Comparison of ENCODE assay signal across 8 mouse cellular contexts in the genomic region with DNA sequence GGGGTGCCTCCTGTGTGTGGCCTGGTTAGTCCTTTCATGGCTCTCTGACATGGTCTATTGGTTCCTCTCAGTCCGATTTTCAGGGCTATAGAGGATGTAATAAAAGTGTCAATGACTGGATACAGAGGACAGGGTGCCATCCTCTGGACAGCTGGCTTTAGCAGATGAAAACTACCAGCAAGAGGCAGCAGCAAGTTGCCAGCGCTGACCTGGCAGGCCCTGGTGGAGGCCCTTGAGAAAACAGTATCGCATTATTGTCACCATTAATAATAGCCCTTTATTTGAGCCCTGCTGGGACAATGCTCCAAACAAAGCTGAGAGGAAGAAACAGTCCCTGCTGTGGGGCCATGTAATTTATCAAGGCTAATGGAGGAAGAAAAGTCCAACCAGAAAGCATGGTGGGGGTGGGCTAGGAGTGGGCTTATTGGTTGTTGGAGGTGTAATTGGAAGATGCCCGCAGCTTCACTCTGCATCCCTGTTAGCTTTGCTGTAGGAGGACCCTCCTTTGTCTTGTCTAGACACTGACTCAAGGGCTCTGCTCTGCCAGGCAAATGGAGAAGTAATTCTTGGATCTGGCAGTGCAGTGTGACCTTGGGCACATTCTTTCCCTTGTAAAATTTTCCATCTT.
DNase-seq lines count a peak whose midpoint lies in the region; ATAC-seq and TF ChIP-seq lines count a peak whose summit lies in the region.

No protein-coding gene starts in this region.

- H3K4me2 ChIP-seq in kidney, embryonic 16.5 days (replicated peaks; ENCODE audit: low read depth, low read length): no peak overlapping the region
- no peak overlapping the region for H3K4me2 ChIP-seq in embryonic facial prominence, embryonic 14.5 days (ENCODE audit: low read depth, low read length)
- H3K4me2 ChIP-seq in hindbrain, embryonic 11.5 days (replicated peaks; ENCODE audit: low read depth, low read length): no peak overlapping the region
- no peak overlapping the region for H3K4me2 ChIP-seq in neural tube, embryonic 11.5 days (ENCODE audit: low read depth)
- no peak overlapping the region for H3K4me2 ChIP-seq in liver, postnatal 0 days (ENCODE audit: low read depth, low read length)

- no peaks in the 10 kb centered on the region for H3K36me3 ChIP-seq in kidney, embryonic 16.5 days (ENCODE audit: insufficient read depth, low read length)
- no peaks in the 10 kb centered on the region for H3K36me3 ChIP-seq in embryonic facial prominence, embryonic 14.5 days (ENCODE audit: control insufficient read depth, insufficient read depth, low read length)
- H3K36me3 ChIP-seq in hindbrain, embryonic 11.5 days (ENCODE audit: control insufficient read depth, insufficient read depth, low read length): no peaks in the 10 kb centered on the region
- no peaks in the 10 kb centered on the region for H3K36me3 ChIP-seq in neural tube, embryonic 11.5 days (ENCODE audit: control insufficient read depth, insufficient read depth, low read length)
- H3K36me3 ChIP-seq in liver, postnatal 0 days (replicated peaks; ENCODE audit: insufficient read depth, low read length): no peaks in the 10 kb centered on the region

- WGBS in kidney, embryonic 16.5 days: 15% methylated on average over 4 of the region's 4 CpGs
- 49% methylated on average over 4 of the region's 4 CpGs for WGBS in embryonic facial prominence, embryonic 14.5 days
- WGBS in hindbrain, embryonic 11.5 days: 21% methylated on average over 4 of the region's 4 CpGs
- 10% methylated on average over 4 of the region's 4 CpGs for WGBS in neural tube, embryonic 11.5 days
- 73% methylated on average over 4 of the region's 4 CpGs for WGBS in liver, postnatal 0 days (ENCODE audit: insufficient replicate concordance)

- no peaks in the 10 kb centered on the region for H3K9me3 ChIP-seq in kidney, embryonic 16.5 days (ENCODE audit: low read length)
- H3K9me3 ChIP-seq in embryonic facial prominence, embryonic 14.5 days (ENCODE audit: control insufficient read depth, low read length): no peaks in the 10 kb centered on the region
- H3K9me3 ChIP-seq in hindbrain, embryonic 11.5 days (ENCODE audit: control insufficient read depth, low read length): no peaks in the 10 kb centered on the region
- H3K9me3 ChIP-seq in neural tube, embryonic 11.5 days (ENCODE audit: control insufficient read depth, low read length): no peaks in the 10 kb centered on the region
- H3K9me3 ChIP-seq in liver, postnatal 0 days (ENCODE audit: low read length): no peaks in the 10 kb centered on the region

- TF ChIP-seq EP300 in liver, postnatal 0 days (IDR thresholded peaks at IDR 0.05; ENCODE audit: low read depth): no peak

- TF ChIP-seq CTCF in liver, postnatal 0 days (IDR thresholded peaks at IDR 0.05; ENCODE audit: low read depth): no peak

- DNase-seq in kidney, adult 8-10 months: no peak
- DNase-seq in embryonic facial prominence, embryonic 14.5 days (ENCODE audit: low spot score): no peak
- DNase-seq in hindbrain, embryonic 11.5 days (ENCODE audit: low spot score): peak; percentile 70
- peak; percentile 72 for DNase-seq in neural tube, embryonic 11.5 days (ENCODE audit: low spot score)
- DNase-seq in liver, postnatal 0 days: no peak
- DNase-seq in lung, postnatal 25 days (ENCODE audit: low spot score): no peak
- DNase-seq in thymus, postnatal 14 days: no peak

- no peak overlapping the region for H3K9ac ChIP-seq in kidney, embryonic 16.5 days (replicated peaks; ENCODE audit: low read length)
- H3K9ac ChIP-seq in embryonic facial prominence, embryonic 14.5 days (ENCODE audit: low read depth, low read length): no peak overlapping the region
- no peak overlapping the region for H3K9ac ChIP-seq in hindbrain, embryonic 11.5 days (ENCODE audit: low read depth, low read length)
- no peak overlapping the region for H3K9ac ChIP-seq in neural tube, embryonic 11.5 days (ENCODE audit: low read length)
- no peak overlapping the region for H3K9ac ChIP-seq in liver, postnatal 0 days (replicated peaks)

- ATAC-seq in kidney, embryonic 16.5 days (ENCODE audit: low FRiP score, low TSS enrichment): peak; percentile 42
- peak; percentile 34; the same call in 1 of the 2 replicates for ATAC-seq in embryonic facial prominence, embryonic 14.5 days (ENCODE audit: low read depth)
- ATAC-seq in hindbrain, embryonic 11.5 days (ENCODE audit: low FRiP score): peak; percentile 88
- peak; percentile 84 for ATAC-seq in neural tube, embryonic 11.5 days (ENCODE audit: insufficient read depth, low FRiP score, low TSS enrichment)
- no peak for ATAC-seq in liver, postnatal 0 days

- H3K27ac ChIP-seq in kidney, embryonic 16.5 days (ENCODE audit: low read length): no peak overlapping the region
- no peak overlapping the region for H3K27ac ChIP-seq in embryonic facial prominence, embryonic 14.5 days (replicated peaks; ENCODE audit: low read depth, low read length)
- H3K27ac ChIP-seq in hindbrain, embryonic 11.5 days (ENCODE audit: low read depth, low read length): peak overlapping the region; percentile 64; the same call in 1 of the 2 replicates
- 0 out of 2 replicates have a peak overlapping the region, but pooled peaks have one; percentile 4 for H3K27ac ChIP-seq in neural tube, embryonic 11.5 days (ENCODE audit: low read depth, low read length)
- no peak overlapping the region for H3K27ac ChIP-seq in liver, postnatal 0 days (ENCODE audit: low read depth)

- peaks cover 18% of the 10 kb centered on the region; the same call in 1 of the 2 replicates for H3K4me1 ChIP-seq in kidney, embryonic 16.5 days (ENCODE audit: insufficient read depth, low read length)
- peaks cover 33% of the 10 kb centered on the region for H3K4me1 ChIP-seq in embryonic facial prominence, embryonic 14.5 days (ENCODE audit: control insufficient read depth, insufficient read depth, low read length)
- H3K4me1 ChIP-seq in hindbrain, embryonic 11.5 days (replicated peaks; ENCODE audit: control insufficient read depth, insufficient read depth, low read length): peaks cover 3% of the 10 kb centered on the region; the same call in 1 of the 2 replicates
- peaks cover 24% of the 10 kb centered on the region for H3K4me1 ChIP-seq in neural tube, embryonic 11.5 days (ENCODE audit: control insufficient read depth, insufficient read depth, low read length)
- H3K4me1 ChIP-seq in liver, postnatal 0 days (ENCODE audit: insufficient read depth): no peaks in the 10 kb centered on the region

- no peaks in the 10 kb centered on the region for H3K27me3 ChIP-seq in kidney, embryonic 16.5 days (ENCODE audit: insufficient read depth, low read length)
- H3K27me3 ChIP-seq in embryonic facial prominence, embryonic 14.5 days (replicated peaks; ENCODE audit: control insufficient read depth, insufficient read depth, low read length): no peaks in the 10 kb centered on the region
- H3K27me3 ChIP-seq in hindbrain, embryonic 11.5 days (ENCODE audit: control insufficient read depth, insufficient read depth, low read length): peaks cover 13% of the 10 kb centered on the region
- H3K27me3 ChIP-seq in neural tube, embryonic 11.5 days (ENCODE audit: control insufficient read depth, insufficient read depth, low read length): peaks cover 36% of the 10 kb centered on the region
- no peaks in the 10 kb centered on the region for H3K27me3 ChIP-seq in liver, postnatal 0 days (ENCODE audit: insufficient read depth, low read length)

- H3K4me3 ChIP-seq in kidney, embryonic 16.5 days (ENCODE audit: low read length): no peak overlapping the region
- H3K4me3 ChIP-seq in embryonic facial prominence, embryonic 14.5 days (ENCODE audit: low read depth, low read length): no peak overlapping the region
- H3K4me3 ChIP-seq in hindbrain, embryonic 11.5 days (ENCODE audit: low read depth, low read length): no peak overlapping the region
- H3K4me3 ChIP-seq in neural tube, embryonic 11.5 days (ENCODE audit: low read depth, low read length): no peak overlapping the region
- H3K4me3 ChIP-seq in liver, postnatal 0 days (ENCODE audit: low read depth, low read length): no peak overlapping the region

Comparison
In these comparisons a context has a peak if more than half of its experiments do, and no peak if none do; other contexts are left out.
1. H3K27ac ChIP-seq: peak in hindbrain, embryonic 11.5 days (single experiment) and neural tube, embryonic 11.5 days (single experiment); none in kidney, embryonic 16.5 days (single experiment), embryonic facial prominence, embryonic 14.5 days (single experiment) and liver, postnatal 0 days (single experiment).
2. DNase-seq: peak in hindbrain, embryonic 11.5 days (single experiment) and neural tube, embryonic 11.5 days (single experiment); none in kidney, adult 8-10 months (0 of 2), embryonic facial prominence, embryonic 14.5 days (single experiment), liver, postnatal 0 days (single experiment), lung, postnatal 25 days (single experiment) and thymus, postnatal 14 days (single experiment).